Mouse (Mus musculus) forebrain, postnatal 0 days (tissue): ENCODE measurements around the gene Ccdc126. TPM values are rescaled to one million over a fixed set of nuclear protein-coding genes. Genes with fewer than 3 reads are reported as not detected.
A peak's percentile ranks its signal among the peaks of the same experiment; 100 is the strongest.

ENCODE experiments used
- ATAC-seq: fragments of 200-750 bp; cut with Nextera tagmentation; 2 replicates; pipeline ENCODE4 v1.8.0; 2017; ENCODE audit warnings: mild to moderate bottlenecking, moderate library complexity
- DNase-seq: peaks from one replicate; pipeline ENCODE4 v3.0.0-alpha.2; 2015
- H3K27ac ChIP-seq: fragments of 300-500 bp; sonication (generic); 2 replicates; pipeline ENCODE4 v1.5.1; 2014; ENCODE audit warnings: low read depth, mild to moderate bottlenecking, antibody characterized with exemption, low read length, moderate library complexity, mixed read lengths
- H3K27me3 ChIP-seq: fragments of 300-500 bp; sonication (generic); 2 replicates; pipeline ENCODE4 v1.6.1; 2014; ENCODE audit warnings: mild to moderate bottlenecking, low read length, mixed read lengths; ENCODE audit not compliant: insufficient read depth
- H3K36me3 ChIP-seq: fragments of 300-500 bp; sonication (generic); 2 replicates; pipeline ENCODE4 v1.6.1; 2014; ENCODE audit warnings: mild to moderate bottlenecking, moderate library complexity; ENCODE audit not compliant: insufficient read depth
- H3K4me1 ChIP-seq: fragments of 300-500 bp; sonication (generic); 2 replicates; pipeline ENCODE4 v1.6.1; 2014; ENCODE audit warnings: antibody characterized with exemption; ENCODE audit not compliant: insufficient read depth
- H3K4me2 ChIP-seq: fragments of 300-500 bp; sonication (generic); 2 replicates; pipeline ENCODE4 v1.6.1; 2014; ENCODE audit warnings: low read depth, mild to moderate bottlenecking, moderate library complexity
- H3K4me3 ChIP-seq: fragments of 300-500 bp; sonication (generic); 2 replicates; pipeline ENCODE4 v1.5.1; 2014; ENCODE audit warnings: low read depth, low read length, mixed read lengths
- H3K9ac ChIP-seq: fragments of 300-500 bp; sonication (generic); 2 replicates; pipeline ENCODE4 v1.6.1; 2014; ENCODE audit warnings: mild to moderate bottlenecking
- H3K9me3 ChIP-seq: fragments of 300-500 bp; sonication (generic); 2 replicates; pipeline ENCODE4 v1.6.1; 2016; ENCODE audit warnings: low read length
- CTCF ChIP-seq: sonication (generic); IDR thresholded peaks from 2 replicates; pipeline ENCODE4 v1.5.1; 2016; ENCODE audit warnings: antibody characterized with exemption, control low read depth, low read depth
- WGBS: fragments of 180-500 bp; shearing (Covaris S2); extraction: QIAGEN DNeasy Blood & Tissue Kit; methylation state at CpG from one replicate; pipeline ENCODE4 v1.1.7; 2014; 5-methylcytosine and 5-hydroxymethylcytosine counted together
- polyA plus RNA-seq: library from polyadenylated mRNA; unstranded; fragments of >200 nt; fragmentation: Nextera tagmentation; extraction: Ambion mirVana; gene quantifications from 2 replicates; pipeline ENCODE4 v1.2.1, GENCODE M21; 2015
- total RNA-seq: library from RNA; depleted of rRNA; stranded (reverse); fragments of >200 nt; gene quantifications from 2 replicates; pipeline ENCODE4 v1.2.3, GENCODE M21; 2014; rRNA removed

Ccdc126 gene
- total RNA-seq (6.7 and 11.3 TPM in 2 replicates), polyA plus RNA-seq (8.1 and 8.4 TPM in 2 replicates)

DNA sequence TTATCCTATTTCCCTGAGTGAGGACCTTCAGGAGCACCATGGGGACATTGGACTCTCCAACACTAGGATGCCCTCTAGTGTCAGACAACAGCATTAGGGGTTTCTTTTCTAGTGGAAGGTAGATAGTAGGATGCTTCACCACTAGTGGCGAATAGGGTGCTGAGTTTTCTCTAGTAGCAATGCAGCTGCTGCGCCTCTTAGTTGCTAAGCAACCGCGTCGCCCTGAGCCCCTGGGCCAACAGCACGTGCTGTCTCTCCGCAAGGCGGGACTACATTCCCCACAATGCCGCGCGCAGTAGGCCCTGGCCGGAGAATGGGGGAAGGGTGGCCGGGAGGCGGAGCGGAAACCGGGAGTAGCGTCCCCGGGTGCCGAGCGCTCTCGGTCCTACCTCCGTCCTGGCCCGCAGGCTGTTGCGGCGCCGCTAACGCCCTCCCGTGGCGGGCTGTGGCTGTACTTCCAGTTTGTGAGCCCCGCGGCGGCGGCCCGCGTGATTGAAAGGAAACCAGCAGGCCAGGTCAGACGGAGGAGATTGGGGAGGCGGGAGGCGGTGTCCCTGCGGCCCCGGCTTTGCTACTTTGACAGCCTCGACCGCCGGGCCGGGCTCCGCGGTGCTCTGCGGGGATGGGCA, at the start of gene Ccdc126:
Gene Ccdc126 (plus strand): TSS at position 309 of the 629 bp plus-strand sequence.
- Histone ChIP-seq H3K36me3 (no peaks in the 10 kb centered on the region), H3K9ac (peak within 1 kb of the TSS; percentile 87), H3K27ac (peak within 1 kb of the TSS; percentile 79), H3K4me1 (no peaks in the 10 kb centered on the region), H3K4me3 (peak within 1 kb of the TSS; percentile 55), H3K9me3 (no peaks in the 10 kb centered on the region), H3K4me2 (peak within 1 kb of the TSS; percentile 59), H3K27me3 (no peaks in the 10 kb centered on the region)
- ATAC-seq: peak; percentile 100
- 1% methylated on average over 47 of the region's 47 CpGs for WGBS
- TF ChIP-seq CTCF: peak; percentile 82
- peak; percentile 99 for DNase-seq

DNA sequence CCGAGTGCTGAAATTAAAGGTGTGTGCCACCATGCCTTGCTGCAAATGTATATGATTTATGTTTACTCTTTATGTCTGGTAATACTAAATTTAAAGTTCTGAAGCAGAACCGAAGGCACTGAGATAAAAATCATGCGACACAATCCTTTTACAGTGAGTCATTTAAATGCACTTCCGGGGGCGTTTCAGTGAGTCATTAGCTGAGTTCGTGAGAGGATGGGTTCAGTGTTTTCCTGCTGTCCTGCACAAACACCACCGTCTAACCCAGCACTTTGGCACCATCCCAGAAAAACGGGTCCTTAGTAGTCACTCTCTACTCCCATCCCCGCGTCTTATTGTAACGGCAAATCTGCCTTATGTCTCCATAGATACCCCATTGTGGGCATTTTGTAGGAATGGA, 49.2 kb upstream of the Ccdc126 start:
- no peak for ATAC-seq
- no peak overlapping the region for H3K27ac ChIP-seq
- no peak for DNase-seq
- H3K9ac ChIP-seq: no peak overlapping the region
- no peaks in the 10 kb centered on the region for H3K4me1 ChIP-seq
- TF ChIP-seq CTCF: no peak
- H3K36me3 ChIP-seq: no peaks in the 10 kb centered on the region
- H3K27me3 ChIP-seq: no peaks in the 10 kb centered on the region
- H3K4me2 ChIP-seq: no peak overlapping the region
- 53% methylated on average over 11 of the region's 11 CpGs for WGBS
- H3K4me3 ChIP-seq: no peak overlapping the region
- no peaks in the 10 kb centered on the region for H3K9me3 ChIP-seq

GRCm38 (mm10) chr6:49271815-49272214, 47.3 kb upstream of the Ccdc126 start:
- no peak for DNase-seq
- TF ChIP-seq CTCF: no peak
- H3K9me3 ChIP-seq: no peaks in the 10 kb centered on the region
- no peak overlapping the region for H3K27ac ChIP-seq
- no peak overlapping the region for H3K4me3 ChIP-seq
- H3K27me3 ChIP-seq: no peaks in the 10 kb centered on the region
- no peak overlapping the region for H3K4me2 ChIP-seq
- 76% methylated on average over 6 of the region's 6 CpGs for WGBS
- H3K4me1 ChIP-seq: no peaks in the 10 kb centered on the region
- no peak overlapping the region for H3K9ac ChIP-seq
- H3K36me3 ChIP-seq: no peaks in the 10 kb centered on the region
- no peak for ATAC-seq

- Histone ChIP-seq H3K4me2 (no peak overlapping the region), H3K27ac (no peak overlapping the region), H3K4me1 (no peaks in the 10 kb centered on the region), H3K9ac (no peak overlapping the region), H3K9me3 (no peaks in the 10 kb centered on the region), H3K36me3 (no peaks in the 10 kb centered on the region), H3K4me3 (no peak overlapping the region), H3K27me3 (no peaks in the 10 kb centered on the region)
- ATAC-seq (no peak), DNase-seq (no peak)
- WGBS: 86% methylated on average over 2 of the region's 2 CpGs
- TF ChIP-seq CTCF: no peak
These were observed 46.2 kb upstream of the Ccdc126 start for GRCm38 (mm10) chr6:49272863-49273262.

GRCm38 (mm10) chr6:49273934-49274333, 45.1 kb upstream of the Ccdc126 start:
- no peak overlapping the region for H3K4me3 ChIP-seq
- ATAC-seq (no peak), DNase-seq (no peak)
- no peak overlapping the region for H3K9ac ChIP-seq
- no peaks in the 10 kb centered on the region for H3K27me3 ChIP-seq
- TF ChIP-seq CTCF: no peak
- no peaks in the 10 kb centered on the region for H3K9me3 ChIP-seq
- H3K27ac ChIP-seq: no peak overlapping the region
- H3K4me1 ChIP-seq: no peaks in the 10 kb centered on the region
- WGBS: 14% methylated on average over 4 of the region's 4 CpGs
- H3K36me3 ChIP-seq: no peaks in the 10 kb centered on the region
- H3K4me2 ChIP-seq: no peak overlapping the region

GRCm38 (mm10) chr6:49274416-49275091, 44.5 kb upstream of the Ccdc126 start:
- Histone ChIP-seq H3K9me3 (no peaks in the 10 kb centered on the region), H3K27ac (no peak overlapping the region), H3K4me1 (no peaks in the 10 kb centered on the region), H3K9ac (no peak overlapping the region), H3K27me3 (no peaks in the 10 kb centered on the region), H3K4me3 (no peak overlapping the region), H3K4me2 (no peak overlapping the region), H3K36me3 (no peaks in the 10 kb centered on the region)
- no peak for ATAC-seq
- 41% methylated on average over 9 of the region's 9 CpGs for WGBS
- TF ChIP-seq CTCF: no peak
- no peak for DNase-seq

GRCm38 (mm10) chr6:49275296-49275695, 43.8 kb upstream of the Ccdc126 start:
- DNase-seq (no peak), ATAC-seq (no peak)
- H3K36me3 ChIP-seq: no peaks in the 10 kb centered on the region
- TF ChIP-seq CTCF: no peak
- no peaks in the 10 kb centered on the region for H3K4me1 ChIP-seq
- no peak overlapping the region for H3K4me3 ChIP-seq
- no peak overlapping the region for H3K9ac ChIP-seq
- WGBS: 84% methylated on average over 7 of the region's 7 CpGs
- no peaks in the 10 kb centered on the region for H3K9me3 ChIP-seq
- H3K27ac ChIP-seq: no peak overlapping the region
- H3K4me2 ChIP-seq: no peak overlapping the region
- no peaks in the 10 kb centered on the region for H3K27me3 ChIP-seq
